Mouse (Mus musculus): ENCODE measurements around the gene Tut4.

GRCm38 (mm10) chr4:108456028-108456427 is 3.2 kb upstream of the Tut4 start:
- TF ChIP-seq MAX (IDR thresholded peaks at IDR 0.05; ENCODE audit: low read depth), result no peak
- TF ChIP-seq SRF (IDR thresholded peaks at IDR 0.05; ENCODE audit: control insufficient read depth, insufficient read length, low read depth), result no peak
- TF ChIP-seq POLR2A (IDR thresholded peaks at IDR 0.05; ENCODE audit: insufficient read length, low read depth), result no peak
- no peak for TF ChIP-seq E2F4 (IDR thresholded peaks at IDR 0.05; ENCODE audit: insufficient read depth)
- TF ChIP-seq USF1 (IDR thresholded peaks at IDR 0.05; ENCODE audit: low read depth), result no peak
- TF ChIP-seq POLR2AphosphoS2 (IDR thresholded peaks at IDR 0.05; ENCODE audit: insufficient read length, low read depth), result no peak
- TF ChIP-seq MYOG (IDR thresholded peaks at IDR 0.05; ENCODE audit: control insufficient read depth in 1 of 3, insufficient read depth in 1 of 3, insufficient read length in 2 of 3, low read depth in 2 of 3), result no peak
- TF ChIP-seq TCF12 (IDR thresholded peaks at IDR 0.05; ENCODE audit: insufficient read depth, poor library complexity, severe bottlenecking), result no peak
- TF ChIP-seq REST (IDR thresholded peaks at IDR 0.05; ENCODE audit: insufficient read depth, insufficient read length), result no peak
- TF ChIP-seq MYOD1 (IDR thresholded peaks at IDR 0.05; ENCODE audit: control insufficient read depth in 1 of 3, insufficient read length in 2 of 3, low read depth in 2 of 3), result no peak
- TF ChIP-seq CEBPB (IDR thresholded peaks at IDR 0.05; ENCODE audit: insufficient read depth, poor library complexity, severe bottlenecking), result no peak

Data from myocyte (in vitro differentiated cells).